Mouse (Mus musculus) ES-Bruce4 (cell line): ENCODE measurements around the gene Gdpd5.

Source experiments
- CTCF ChIP-seq: IDR thresholded peaks from one replicate; pipeline ENCODE4 v1.8.1; 2011; ENCODE audit warnings: low read depth, low read length
- POLR2A ChIP-seq: IDR thresholded peaks from one replicate; pipeline ENCODE4 v1.8.1; 2011; ENCODE audit warnings: low read length; ENCODE audit not compliant: insufficient read depth

- TF ChIP-seq POLR2A (no peak), CTCF (no peak)
These were observed 15.9 kb downstream of the Gdpd5 start for GRCm38 (mm10) chr7:99396994-99397659.
